ENCODE assay signal across 15 mouse cellular contexts in genomic region chr15:85919191-85919891, GRCm38 (mm10). TPM values are rescaled to one million over a fixed set of nuclear protein-coding genes. Genes with fewer than 3 reads are reported as not detected.
DNase-seq lines count a peak whose midpoint lies in the region; ATAC-seq and TF ChIP-seq lines count a peak whose summit lies in the region.
"Had no signal": no experiment of that assay in that cellular context is flagged by ENCODE, and none has a peak within 500 bp of the region (broad histone marks: within the 10 kb centered on the region; RNA-seq: fewer than 3 reads in every experiment).

No protein-coding gene starts in this region.

- peak; percentile 36 for DNase-seq in forebrain, postnatal 0 days
- DNase-seq in Muller cell, postnatal 12 days (ENCODE audit: inconsistent ontology term): peak; percentile 91
- no peak for DNase-seq in cerebellum, adult 2 months
- no peak for DNase-seq in thymus, postnatal 10 days (ENCODE audit: low spot score in 2 of 2)
- DNase-seq: cerebellum, postnatal 14 days; gastrocnemius, postnatal 14 days had no signal

- ATAC-seq in forebrain, postnatal 0 days: peak; percentile 55
- ATAC-seq in forebrain, embryonic 15.5 days (replicated peaks): no peak
- peak; percentile 50; the same call in 1 of the 2 replicates for ATAC-seq in hindbrain, embryonic 16.5 days
- ATAC-seq in neural tube, embryonic 12.5 days (ENCODE audit: low FRiP score, low read depth): peak; percentile 43
- ATAC-seq: CD4-positive, CD25-positive, alpha-beta regulatory T cell, adult 4 months had no signal

- H3K36me3 ChIP-seq in forebrain, postnatal 0 days (ENCODE audit: insufficient read depth): no peaks in the 10 kb centered on the region
- H3K36me3 ChIP-seq in forebrain, embryonic 15.5 days: no peaks in the 10 kb centered on the region
- H3K36me3 ChIP-seq in hindbrain, embryonic 16.5 days (ENCODE audit: control insufficient read depth, insufficient read depth, low read length): no peaks in the 10 kb centered on the region
- peaks cover 26% of the 10 kb centered on the region for H3K36me3 ChIP-seq in neural tube, embryonic 12.5 days
- H3K36me3 ChIP-seq: limb, embryonic 10.5 days had no signal

- no peak overlapping the region for H3K4me2 ChIP-seq in forebrain, postnatal 0 days (ENCODE audit: low read depth)
- H3K4me2 ChIP-seq in forebrain, embryonic 15.5 days (replicated peaks): no peak overlapping the region
- no peak overlapping the region for H3K4me2 ChIP-seq in hindbrain, embryonic 16.5 days (ENCODE audit: low read length)
- H3K4me2 ChIP-seq in neural tube, embryonic 12.5 days (replicated peaks): no peak overlapping the region
- H3K4me2 ChIP-seq: embryonic facial prominence, embryonic 13.5 days; midbrain, embryonic 12.5 days had no signal

- no peak overlapping the region for H3K27ac ChIP-seq in forebrain, postnatal 0 days (ENCODE audit: low read depth, low read length)
- H3K27ac ChIP-seq in forebrain, embryonic 15.5 days (replicated peaks): no peak overlapping the region; the same call in 1 of the 2 replicates
- H3K27ac ChIP-seq in hindbrain, embryonic 16.5 days (ENCODE audit: low read depth, low read length): no peak overlapping the region
- H3K27ac ChIP-seq in neural tube, embryonic 12.5 days: peak overlapping the region; percentile 7; the same call in 1 of the 2 replicates
- H3K27ac ChIP-seq in cerebellum, adult 2 months (ENCODE audit: insufficient read depth, low read length): no peak overlapping the region
- H3K27ac ChIP-seq: embryonic facial prominence, embryonic 13.5 days; kidney, postnatal 0 days; limb, embryonic 10.5 days; liver, embryonic 14.5 days; midbrain, embryonic 12.5 days had no signal

- H3K27me3 ChIP-seq in forebrain, postnatal 0 days (ENCODE audit: insufficient read depth, low read length): no peaks in the 10 kb centered on the region
- H3K27me3 ChIP-seq in forebrain, embryonic 15.5 days: no peaks in the 10 kb centered on the region
- H3K27me3 ChIP-seq in hindbrain, embryonic 16.5 days (replicated peaks; ENCODE audit: control insufficient read depth, insufficient read depth, low read length): no peaks in the 10 kb centered on the region
- H3K27me3 ChIP-seq in neural tube, embryonic 12.5 days (replicated peaks): 0 out of 2 replicates have a peak, but pooled peaks cover 4% of the 10 kb centered on the region
- H3K27me3 ChIP-seq in cerebellum, adult 2 months (ENCODE audit: control insufficient read depth, insufficient read depth, low read length): no peaks in the 10 kb centered on the region
- H3K27me3 ChIP-seq: embryonic facial prominence, embryonic 13.5 days; midbrain, embryonic 12.5 days had no signal

- TF ChIP-seq CTCF in forebrain, postnatal 0 days (IDR thresholded peaks at IDR 0.05; ENCODE audit: low read depth): no peak
- no peak for TF ChIP-seq CTCF in cerebellum, adult 2 months (IDR thresholded peaks at IDR 0.05; ENCODE audit: borderline replicate concordance, insufficient read depth, low read depth, low read length)

- no peak overlapping the region for H3K9ac ChIP-seq in forebrain, postnatal 0 days
- H3K9ac ChIP-seq in forebrain, embryonic 15.5 days (replicated peaks): no peak overlapping the region
- no peak overlapping the region for H3K9ac ChIP-seq in hindbrain, embryonic 16.5 days (ENCODE audit: low read depth, low read length)
- H3K9ac ChIP-seq in neural tube, embryonic 12.5 days: no peak overlapping the region
- H3K9ac ChIP-seq: embryonic facial prominence, embryonic 13.5 days; liver, embryonic 14.5 days; midbrain, embryonic 12.5 days had no signal

- H3K9me3 ChIP-seq in forebrain, postnatal 0 days (ENCODE audit: low read length): no peaks in the 10 kb centered on the region
- no peaks in the 10 kb centered on the region for H3K9me3 ChIP-seq in forebrain, embryonic 15.5 days
- H3K9me3 ChIP-seq in hindbrain, embryonic 16.5 days (ENCODE audit: control insufficient read depth, low read length): no peaks in the 10 kb centered on the region
- H3K9me3 ChIP-seq in neural tube, embryonic 12.5 days: no peaks in the 10 kb centered on the region; the same call in 1 of the 2 replicates
- H3K9me3 ChIP-seq: limb, embryonic 10.5 days; midbrain, embryonic 12.5 days had no signal

- no peaks in the 10 kb centered on the region for H3K4me1 ChIP-seq in forebrain, postnatal 0 days (ENCODE audit: insufficient read depth)
- no peaks in the 10 kb centered on the region for H3K4me1 ChIP-seq in forebrain, embryonic 15.5 days
- no peaks in the 10 kb centered on the region; the same call in 1 of the 2 replicates for H3K4me1 ChIP-seq in hindbrain, embryonic 16.5 days (ENCODE audit: control insufficient read depth, insufficient read depth, low read depth, low read length)
- H3K4me1 ChIP-seq in neural tube, embryonic 12.5 days: peaks cover 17% of the 10 kb centered on the region
- peaks cover 10% of the 10 kb centered on the region for H3K4me1 ChIP-seq in cerebellum, adult 2 months (ENCODE audit: control insufficient read depth, insufficient read depth, low read length)
- H3K4me1 ChIP-seq: embryonic facial prominence, embryonic 13.5 days; midbrain, embryonic 12.5 days had no signal

- no peak overlapping the region for H3K4me3 ChIP-seq in forebrain, postnatal 0 days (ENCODE audit: low read depth, low read length)
- no peak overlapping the region for H3K4me3 ChIP-seq in forebrain, embryonic 15.5 days
- H3K4me3 ChIP-seq in hindbrain, embryonic 16.5 days (ENCODE audit: low read length): no peak overlapping the region
- H3K4me3 ChIP-seq in neural tube, embryonic 12.5 days: no peak overlapping the region
- H3K4me3 ChIP-seq in cerebellum, adult 2 months (replicated peaks; ENCODE audit: insufficient read depth, low read depth, low read length): no peak overlapping the region
- H3K4me3 ChIP-seq: embryonic facial prominence, embryonic 13.5 days; limb, embryonic 10.5 days; midbrain, embryonic 12.5 days had no signal

- no peak for TF ChIP-seq POLR2A in cerebellum, adult 2 months (IDR thresholded peaks at IDR 0.05; ENCODE audit: borderline replicate concordance, insufficient read depth, low read length)

- 30% methylated on average over 8 of the region's 8 CpGs for whole genome bisulfite sequencing in forebrain, postnatal 0 days
- WGBS in forebrain, embryonic 15.5 days: 31% methylated on average over 8 of the region's 8 CpGs
- 37% methylated on average over 8 of the region's 8 CpGs for WGBS in hindbrain, embryonic 16.5 days
- 22% methylated on average over 8 of the region's 8 CpGs for WGBS in neural tube, embryonic 12.5 days
- WGBS in cerebellum, adult 2 months: 68% methylated on average over 8 of the region's 8 CpGs

RNA-seq across cellular contexts. Expression of gene Trmu, which starts 40.2 kb away (rescaled TPM):
- 32.3 and 38.9 TPM in 2 replicates for total RNA-seq in forebrain, postnatal 0 days (2014; rRNA removed)
- polyA plus RNA-seq in forebrain, postnatal 0 days (2015; fragmentation: Nextera tagmentation; extraction: Ambion mirVana): 29.0 and 31.4 TPM in 2 replicates
- polyA plus RNA-seq in forebrain, embryonic 15.5 days (2015; fragmentation: Nextera tagmentation; extraction: Ambion mirVana): 51.6 and 54.0 TPM in 2 replicates
- polyA plus RNA-seq in hindbrain, embryonic 16.5 days (2015; fragmentation: Nextera tagmentation; extraction: Ambion mirVana): 47.6 and 50.3 TPM in 2 replicates
- 43.4 and 45.8 TPM in 2 replicates for polyA plus RNA-seq in neural tube, embryonic 12.5 days (2016; fragmentation: Nextera tagmentation; extraction: Ambion mirVana)
- polyA plus RNA-seq in cerebellum, adult 2 months (2012; rRNA removed): 72.9 and 73.4 TPM in 2 replicates

RNA-seq across cellular contexts. Expression of gene Gtse1, which starts 59.8 kb away (rescaled TPM):
- total RNA-seq in forebrain, postnatal 0 days (2014; rRNA removed): 2.2 and 4.3 TPM in 2 replicates
- polyA plus RNA-seq in forebrain, postnatal 0 days (2015; fragmentation: Nextera tagmentation; extraction: Ambion mirVana): 3.2 and 3.7 TPM in 2 replicates
- polyA plus RNA-seq in forebrain, embryonic 15.5 days (2015; fragmentation: Nextera tagmentation; extraction: Ambion mirVana): 14.6 and 15.7 TPM in 2 replicates
- 6.2 and 8.3 TPM in 2 replicates for polyA plus RNA-seq in hindbrain, embryonic 16.5 days (2015; fragmentation: Nextera tagmentation; extraction: Ambion mirVana)
- 24.1 TPM in 2 replicates for polyA plus RNA-seq in neural tube, embryonic 12.5 days (2016; fragmentation: Nextera tagmentation; extraction: Ambion mirVana)
- 0.64 and 0.79 TPM in 2 replicates for polyA plus RNA-seq in cerebellum, adult 2 months (2012; rRNA removed)

Comparison
In these comparisons a context has a peak if more than half of its experiments do, and no peak if none do; other contexts are left out.
1. DNase-seq: peak in forebrain, postnatal 0 days (single experiment) and Muller cell, postnatal 12 days (single experiment); none in cerebellum, adult 2 months (0 of 2) and thymus, postnatal 10 days (0 of 2).